Mouse (Mus musculus): ENCODE data around the gene Cdh23. TPM values are rescaled to one million over a fixed set of nuclear protein-coding genes. Genes with fewer than 3 reads are reported as not detected.

The Cdh23 gene
- total RNA-seq, 2 experiments from 2014 or later: 0.29 to 0.36 TPM

DNA sequence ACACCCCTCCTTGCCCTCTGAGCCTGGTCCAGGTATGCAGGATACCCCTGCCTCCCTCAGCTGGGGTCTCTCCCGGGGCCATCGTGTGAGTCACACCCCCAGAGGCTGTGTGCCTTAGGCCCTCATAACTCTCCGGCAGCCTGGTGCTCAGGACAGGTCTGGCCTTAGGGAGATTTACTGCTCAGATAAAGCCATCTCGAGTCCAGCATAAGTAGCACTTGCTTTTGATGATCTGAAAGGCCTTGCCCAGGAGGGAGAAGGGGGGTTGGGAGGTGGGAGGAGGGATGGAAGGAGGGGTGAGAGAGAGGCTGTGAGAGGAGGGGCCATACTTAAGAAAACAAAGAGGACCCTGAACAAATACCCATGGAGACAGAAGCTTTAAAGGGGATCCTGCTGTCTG, 197.8 kb downstream of the Cdh23 start:
- ATAC-seq (ENCODE audit: poor library complexity, severe bottlenecking): no peak

GRCm38 (mm10) chr10:60495070-60495469, 201.2 kb downstream of the Cdh23 start:
- ATAC-seq (ENCODE audit: poor library complexity, severe bottlenecking): no peak

DNA sequence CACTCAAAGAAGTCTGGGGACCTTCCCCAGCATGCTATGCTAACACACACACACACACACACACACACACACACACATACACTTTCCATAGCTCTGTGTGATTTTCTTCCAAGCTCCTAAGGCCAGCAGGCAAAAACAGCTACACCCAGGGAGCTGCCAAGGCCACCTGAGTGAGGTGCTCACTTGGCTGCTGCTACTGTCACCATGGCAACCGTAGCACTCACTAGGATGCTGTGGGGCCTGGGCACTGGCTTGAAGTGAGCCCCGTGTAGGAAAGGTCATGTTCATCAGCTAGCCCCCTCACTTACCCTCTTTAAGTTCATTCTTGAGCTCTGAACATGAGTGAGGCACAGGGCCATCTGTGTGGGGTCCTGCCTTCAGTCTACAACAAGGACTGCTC, 204.8 kb downstream of the Cdh23 start:
- ATAC-seq (ENCODE audit: poor library complexity, severe bottlenecking): no peak

DNA sequence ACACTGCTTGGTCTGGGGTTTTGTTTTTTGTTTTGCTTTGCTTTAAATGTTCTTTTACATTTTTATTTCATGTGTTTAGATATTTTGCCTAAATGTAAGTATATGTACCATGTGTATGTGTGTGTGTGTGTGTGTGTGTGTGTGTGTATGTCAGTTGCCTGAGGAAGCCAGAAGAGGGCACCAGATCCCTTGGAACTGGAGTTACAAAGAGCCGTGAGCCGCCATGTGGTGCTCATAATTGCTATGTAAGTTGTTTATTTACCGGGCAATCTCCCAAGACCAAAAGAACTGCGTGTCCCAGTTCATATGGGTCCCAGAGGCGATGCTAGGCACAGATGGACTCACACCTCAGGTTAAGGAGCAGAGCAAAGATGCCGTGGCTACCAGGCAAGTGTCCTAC, 214.9 kb downstream of the Cdh23 start:
- no peak for ATAC-seq (ENCODE audit: poor library complexity, severe bottlenecking)

GRCm38 (mm10) chr10:60474549-60474948, 221.7 kb downstream of the Cdh23 start:
- peak; percentile 78 for ATAC-seq (ENCODE audit: poor library complexity, severe bottlenecking)

GRCm38 (mm10) chr10:60473782-60474322, 222.4 kb downstream of the Cdh23 start:
- ATAC-seq (ENCODE audit: poor library complexity, severe bottlenecking): no peak

GRCm38 (mm10) chr10:60467752-60468151, 228.5 kb downstream of the Cdh23 start:
- ATAC-seq (ENCODE audit: poor library complexity, severe bottlenecking): no peak

DNA sequence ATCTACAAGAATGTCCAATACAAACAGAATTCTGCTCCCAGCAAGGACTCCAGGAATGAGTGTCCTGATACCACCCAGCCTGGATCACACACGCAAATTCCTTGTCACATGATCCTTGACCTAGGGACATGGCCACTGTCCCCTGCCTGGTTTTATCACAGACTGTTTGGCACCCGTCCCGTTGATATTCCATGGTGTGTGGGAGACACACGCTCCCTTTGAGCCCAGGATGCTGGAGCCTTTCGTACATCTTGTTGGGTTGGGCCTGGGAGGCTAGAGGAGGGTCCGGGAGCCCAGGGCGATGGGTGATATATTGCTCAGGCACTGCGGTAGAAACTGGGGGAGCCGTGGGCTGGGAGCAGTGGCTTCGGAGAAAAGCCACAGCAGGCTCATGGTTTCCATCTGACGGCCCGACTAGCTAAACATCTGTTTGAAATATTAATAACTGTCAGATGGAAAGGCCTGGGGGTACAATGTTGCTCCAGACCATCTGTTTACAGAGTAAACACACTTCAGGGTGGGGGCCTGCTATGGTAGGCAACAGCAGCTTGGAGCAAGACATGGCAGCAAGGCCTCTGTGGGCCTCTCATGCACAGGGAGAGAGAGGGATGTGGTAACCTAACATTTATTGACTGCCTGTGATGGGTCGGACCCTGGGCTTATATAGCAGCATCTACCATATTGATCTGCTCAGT, 232.2 kb downstream of the Cdh23 start:
- no peak for ATAC-seq (ENCODE audit: poor library complexity, severe bottlenecking)

- no peak for ATAC-seq (ENCODE audit: poor library complexity, severe bottlenecking)
These were observed 239.5 kb downstream of the Cdh23 start for GRCm38 (mm10) chr10:60456662-60457397.

DNA sequence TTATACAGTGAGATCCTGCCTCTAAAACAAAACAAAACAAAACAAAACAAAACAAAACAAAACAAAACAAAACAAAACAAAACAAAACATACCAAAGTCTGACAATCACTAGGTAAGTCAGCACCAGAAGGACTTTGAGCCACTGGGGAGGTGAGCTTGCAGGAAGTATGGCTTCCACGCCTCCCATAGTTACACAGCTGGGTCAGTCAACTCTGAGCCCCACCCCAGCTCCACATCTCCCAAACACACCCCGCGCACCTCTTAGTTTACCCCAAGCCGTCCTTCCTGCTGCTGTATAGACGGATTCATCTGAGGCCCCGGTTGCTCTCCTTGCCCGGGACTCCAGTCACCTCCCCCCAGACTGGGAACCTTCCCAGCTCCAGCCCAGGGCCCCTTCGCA, 241.1 kb downstream of the Cdh23 start:
- ATAC-seq (ENCODE audit: poor library complexity, severe bottlenecking): no peak

DNA sequence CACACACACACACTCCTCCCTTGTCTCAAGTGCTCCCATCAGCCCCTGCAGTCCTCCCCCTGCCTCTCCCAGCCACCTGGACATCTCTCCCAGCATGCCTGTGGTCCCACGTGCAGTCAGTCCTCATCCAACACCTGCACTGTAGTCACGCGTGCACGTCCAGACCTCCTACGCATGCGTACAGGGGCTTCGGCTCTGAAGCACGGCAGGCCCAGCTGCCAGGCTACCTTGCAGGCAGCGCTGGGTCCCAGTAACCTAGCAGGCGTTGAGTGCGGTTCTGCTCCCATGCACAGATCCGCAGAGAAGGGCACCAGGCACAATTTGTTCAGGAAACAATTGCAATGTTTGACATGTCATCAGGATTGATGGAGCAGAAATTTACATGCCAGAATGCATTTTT, 249.1 kb downstream of the Cdh23 start:
- no peak for ATAC-seq (ENCODE audit: poor library complexity, severe bottlenecking)

DNA sequence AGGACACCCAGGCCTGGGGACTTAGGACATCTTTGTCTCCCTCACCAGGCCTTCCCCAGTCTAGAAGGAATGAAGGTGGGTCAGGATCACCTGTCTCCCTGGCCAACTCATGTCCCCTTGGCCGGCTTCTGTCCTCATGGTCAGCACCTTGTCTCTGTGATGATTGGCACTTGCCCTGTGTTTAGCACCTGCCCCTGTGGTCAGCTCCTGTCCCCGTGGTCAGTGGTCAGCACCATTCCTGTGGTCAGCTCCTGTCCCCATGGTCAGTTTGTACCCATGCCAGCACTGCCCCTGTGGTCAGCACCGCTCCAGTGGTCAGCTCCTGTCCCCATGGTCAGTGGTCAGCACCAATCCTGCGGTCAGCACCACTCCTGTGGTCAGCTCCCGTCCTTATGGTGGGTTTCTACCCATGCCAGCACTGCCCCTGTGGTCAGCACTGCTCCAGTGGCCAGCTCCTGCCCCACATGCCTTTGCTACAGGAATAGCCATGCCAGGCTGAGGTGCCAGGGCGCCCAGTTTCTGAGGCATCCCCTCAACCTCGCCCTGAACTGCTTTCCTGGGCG, 251.2 kb downstream of the Cdh23 start:
- ATAC-seq (ENCODE audit: poor library complexity, severe bottlenecking): no peak

GRCm38 (mm10) chr10:60443078-60443477, 253.2 kb downstream of the Cdh23 start:
- ATAC-seq (ENCODE audit: poor library complexity, severe bottlenecking): no peak

GRCm38 (mm10) chr10:60442321-60442720, 254.0 kb downstream of the Cdh23 start:
- no peak for ATAC-seq (ENCODE audit: poor library complexity, severe bottlenecking)

GRCm38 (mm10) chr10:60432679-60433078, 263.6 kb downstream of the Cdh23 start:
- no peak for ATAC-seq (ENCODE audit: poor library complexity, severe bottlenecking)

DNA sequence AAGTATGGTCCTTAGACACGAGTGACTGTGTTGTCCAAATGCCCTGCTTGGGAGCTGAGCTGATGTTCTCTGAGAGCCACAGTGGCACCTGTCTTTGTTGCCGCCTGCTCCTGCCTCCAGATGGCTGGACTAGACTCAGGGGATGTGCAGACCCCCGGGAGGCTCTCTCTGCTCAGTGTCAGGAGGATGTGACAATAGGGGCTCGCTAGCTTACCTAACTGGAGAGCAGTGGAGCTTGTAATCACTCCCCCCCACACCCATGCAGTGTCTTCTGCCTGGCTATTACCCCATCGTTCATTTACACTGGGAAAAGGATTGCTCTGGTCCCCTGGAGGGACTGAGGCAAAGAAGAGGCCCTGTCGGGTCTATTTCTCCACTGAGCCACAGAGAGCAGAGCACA, 265.7 kb downstream of the Cdh23 start:
- no peak for ATAC-seq (ENCODE audit: poor library complexity, severe bottlenecking)

DNA sequence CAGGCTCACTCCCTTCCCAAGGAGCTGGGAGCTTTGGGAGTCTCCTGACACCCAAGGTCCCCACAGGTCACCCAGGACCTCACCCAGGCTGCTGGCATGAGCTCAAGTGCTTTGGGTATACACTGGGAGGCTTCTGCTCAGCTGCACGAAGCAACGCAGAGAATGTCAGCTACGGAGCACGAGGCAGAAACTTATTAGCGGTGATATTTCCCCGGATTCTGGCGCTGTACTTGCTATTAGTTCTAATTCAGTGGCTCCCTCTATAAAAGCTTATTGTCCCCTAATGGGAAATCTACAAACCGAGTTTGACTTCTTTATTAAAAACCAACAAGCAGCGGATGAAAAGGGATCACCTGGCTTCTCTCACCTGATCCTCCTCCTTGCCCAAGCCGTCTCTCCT, 266.3 kb downstream of the Cdh23 start:
- ATAC-seq (ENCODE audit: poor library complexity, severe bottlenecking): no peak

- ATAC-seq (ENCODE audit: poor library complexity, severe bottlenecking): no peak
These were observed 273.5 kb downstream of the Cdh23 start for GRCm38 (mm10) chr10:60422756-60423155.

GRCm38 (mm10) chr10:60419624-60420023, 276.7 kb downstream of the Cdh23 start:
- no peak for ATAC-seq (ENCODE audit: poor library complexity, severe bottlenecking)

DNA sequence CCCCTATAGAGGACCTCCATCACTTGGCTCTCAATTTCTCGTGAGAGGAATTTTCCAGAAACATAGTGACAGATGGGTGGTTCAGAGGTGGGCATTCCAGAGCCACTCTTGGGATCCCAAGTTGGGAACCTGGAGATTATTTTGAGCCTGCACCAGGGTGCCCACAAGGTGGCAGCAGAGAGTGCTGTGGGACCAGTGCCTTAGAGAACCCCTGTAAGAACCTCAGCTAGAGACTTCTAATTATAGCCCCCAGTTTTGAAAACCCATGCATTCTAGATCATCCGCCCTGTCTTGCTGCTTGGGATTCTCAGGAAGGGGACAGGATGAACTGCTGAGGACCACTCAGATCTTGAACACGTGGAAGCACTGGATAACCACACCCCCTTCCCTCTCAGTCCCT, 278.2 kb downstream of the Cdh23 start:
- ATAC-seq (ENCODE audit: poor library complexity, severe bottlenecking): no peak

GRCm38 (mm10) chr10:60417041-60417440, 279.2 kb downstream of the Cdh23 start:
- ATAC-seq (ENCODE audit: poor library complexity, severe bottlenecking): no peak

DNA sequence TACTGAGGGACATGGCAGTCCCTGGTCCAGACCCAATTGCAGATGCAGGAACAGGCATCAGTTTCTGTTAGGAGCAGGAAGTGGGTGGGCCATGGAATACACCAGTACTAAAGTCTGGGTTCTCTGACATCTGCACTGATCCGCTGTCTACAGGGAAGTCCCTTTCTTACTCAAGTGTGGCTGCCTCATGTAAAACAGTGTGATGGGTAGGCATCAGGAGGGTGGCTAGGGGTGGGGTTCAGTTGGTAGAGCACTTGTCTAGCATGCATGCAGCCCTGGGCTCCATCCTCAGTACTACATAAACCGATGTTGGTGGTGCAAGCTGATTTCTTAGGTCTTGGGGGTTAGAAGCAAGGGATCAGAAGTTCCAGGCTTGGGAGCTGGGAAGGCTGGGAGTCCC, 282.5 kb downstream of the Cdh23 start:
- no peak for ATAC-seq (ENCODE audit: poor library complexity, severe bottlenecking)

Data from megakaryocyte, adult 5-6 weeks (primary cell).